Mouse (Mus musculus) ES-E14 (cell line): ENCODE measurements at regions not wholly inside any gene's neighbourhood (a gene's known extent, or its start where the extent isn't known, plus 50 kb on each side); places are given as distances from the start of the nearest gene placed in this dataset.
"Not testable (repeated sequence)": the region's sequence is repeated elsewhere in the genome, so short reads cannot be mapped to it uniquely, and the experiment has no call there.

Experiments used
- DNase-seq: peaks from one replicate; pipeline ENCODE4 v3.0.0-alpha.2; 2013; ENCODE audit warnings: low read depth, low spot score
- H3K27ac ChIP-seq: 2 replicates; pipeline ENCODE4 v1.5.1; 2012; ENCODE audit warnings: low read depth, mild to moderate bottlenecking, low read length, moderate library complexity, mixed read lengths; ENCODE audit not compliant: poor library complexity, insufficient read depth, severe bottlenecking
- H3K36me3 ChIP-seq: 2 replicates; pipeline ENCODE4 v1.6.1; 2012; ENCODE audit warnings: mild to moderate bottlenecking, low read length, moderate library complexity, mixed read lengths; ENCODE audit not compliant: control insufficient read depth, poor library complexity, insufficient read depth, severe bottlenecking
- H3K4me1 ChIP-seq, 2 experiments: fragments of 150-350 bp in 1 of 2; sonication (generic) in 1 of 2; 2 replicates each; pipeline ENCODE4 v1.6.1; 2012; ENCODE audit warnings: low read length in 2 of 2, mild to moderate bottlenecking in 1 of 2, mixed read lengths in 1 of 2; ENCODE audit not compliant: control insufficient read depth in 2 of 2, insufficient read depth in 2 of 2, poor library complexity in 1 of 2
- H3K4me3 ChIP-seq, 2 experiments: fragments of 150-350 bp in 1 of 2; sonication (generic) in 1 of 2; 2 replicates each; pipeline ENCODE4 v1.5.1; 2012; ENCODE audit warnings: low read length in 2 of 2, low read depth in 1 of 2, mild to moderate bottlenecking in 1 of 2, mixed read lengths in 1 of 2; ENCODE audit not compliant: insufficient read depth in 1 of 2, poor library complexity in 1 of 2, severe bottlenecking in 1 of 2
- H3K9ac ChIP-seq: 2 replicates; pipeline ENCODE4 v1.6.1; 2012; ENCODE audit warnings: low read depth, mild to moderate bottlenecking, low read length, mixed read lengths; ENCODE audit not compliant: poor library complexity, insufficient read depth, severe bottlenecking
- H3K9me3 ChIP-seq: fragments of 150-350 bp; sonication (generic); 2 replicates; pipeline ENCODE4 v1.6.1; 2012; ENCODE audit warnings: low read depth, mild to moderate bottlenecking, low read length; ENCODE audit not compliant: control insufficient read depth, insufficient read depth
- CHD2 ChIP-seq: IDR thresholded peaks from 2 replicates; pipeline ENCODE4 v1.6.1; 2014; ENCODE audit warnings: mild to moderate bottlenecking, low read depth, low read length, inconsistent platforms
- HCFC1 ChIP-seq: IDR thresholded peaks from 2 replicates; pipeline ENCODE4 v1.6.1; 2012; ENCODE audit warnings: low read length, inconsistent platforms, borderline replicate concordance; ENCODE audit not compliant: insufficient read depth
- MAFK ChIP-seq: IDR thresholded peaks from 2 replicates; pipeline ENCODE4 v1.6.1; 2014; ENCODE audit warnings: mild to moderate bottlenecking, low read depth, low read length, inconsistent platforms; ENCODE audit not compliant: insufficient read depth
- ZC3H11A ChIP-seq: IDR thresholded peaks from 2 replicates; pipeline ENCODE4 v1.6.1; 2012; ENCODE audit warnings: low read depth, mild to moderate bottlenecking, inconsistent platforms, low read length, borderline replicate concordance
- ZNF384 ChIP-seq: IDR thresholded peaks from 2 replicates; pipeline ENCODE4 v1.6.1; 2012; ENCODE audit warnings: low read depth, low read length, inconsistent platforms
- in situ Hi-C, 2 experiments: fragments of 600-800 bp; cut with MboI; formaldehyde crosslinking; loops; one replicate each; pipeline ENCODE4 v1.15.1; 2025; ENCODE audit warnings: low sequenced_read_pairs in 2 of 2, inconsistent platforms in 1 of 2; ENCODE audit not compliant: unreplicated experiment in 2 of 2

DNA sequence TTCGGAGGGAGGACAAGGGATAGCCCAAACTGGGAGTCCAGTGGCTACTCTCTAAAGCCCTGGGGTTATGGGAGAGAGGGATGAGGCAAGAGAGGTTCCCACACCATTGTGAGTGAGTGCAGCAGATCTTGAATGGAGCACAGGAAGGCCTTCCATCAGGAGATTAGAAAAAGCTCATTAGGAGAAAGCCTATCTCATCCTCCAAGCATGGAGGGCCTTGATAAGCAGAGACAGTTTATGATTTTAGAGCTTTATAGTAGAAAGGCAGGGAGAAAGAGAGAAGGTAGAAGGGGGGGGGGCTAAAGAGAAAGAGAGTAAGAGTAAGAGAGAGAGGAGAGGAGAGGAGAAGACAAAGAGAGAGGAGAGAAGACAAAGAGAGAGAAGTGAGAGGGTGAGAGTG is 282.0 kb upstream of the Cenpq start:
- in situ Hi-C loops, result no loop called here
- Histone ChIP-seq H3K9ac (no peak overlapping the region), H3K4me3 (no peak overlapping the region), H3K4me1 (no peaks in the 10 kb centered on the region), H3K36me3 (no peaks in the 10 kb centered on the region), H3K27ac (no peak overlapping the region), H3K9me3 (no peaks in the 10 kb centered on the region)
- no peak for DNase-seq
- TF ChIP-seq CHD2, result no peak
- TF ChIP-seq HCFC1, result no peak
- no peak for TF ChIP-seq MAFK
- no peak for TF ChIP-seq ZNF384

DNA sequence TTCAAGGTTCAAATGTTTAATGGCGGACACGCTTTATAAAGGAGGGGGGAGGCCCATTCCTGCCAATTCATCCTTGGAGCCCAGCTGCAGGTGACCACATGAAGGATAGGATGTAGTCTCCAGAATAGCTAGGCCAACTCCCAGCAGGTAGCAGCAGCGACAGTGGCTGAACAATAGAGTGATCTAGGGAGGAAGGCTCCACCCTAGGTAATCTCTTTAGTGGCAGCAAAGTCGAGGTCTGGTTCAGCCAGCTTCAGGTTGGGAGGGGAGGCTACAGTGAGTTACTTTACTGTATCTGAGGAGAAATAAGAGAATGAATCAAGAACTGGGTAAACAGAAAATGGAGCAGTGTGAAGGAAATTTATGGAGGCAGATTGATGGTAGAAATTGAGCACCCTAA is 264.6 kb upstream of the Cenpq start:
- Histone ChIP-seq H3K27ac (0 out of 2 replicates have a peak overlapping the region, but pooled peaks have one; percentile 31), H3K4me1 (peaks cover 0 to 10% of the 10 kb centered on the region in 2 experiments; a peak in 1 of 4 replicates)
- H3K36me3 ChIP-seq, H3K9ac ChIP-seq, H3K4me3 ChIP-seq, DNase-seq, H3K9me3 ChIP-seq, in situ Hi-C loops: not testable (repeated sequence)

DNA sequence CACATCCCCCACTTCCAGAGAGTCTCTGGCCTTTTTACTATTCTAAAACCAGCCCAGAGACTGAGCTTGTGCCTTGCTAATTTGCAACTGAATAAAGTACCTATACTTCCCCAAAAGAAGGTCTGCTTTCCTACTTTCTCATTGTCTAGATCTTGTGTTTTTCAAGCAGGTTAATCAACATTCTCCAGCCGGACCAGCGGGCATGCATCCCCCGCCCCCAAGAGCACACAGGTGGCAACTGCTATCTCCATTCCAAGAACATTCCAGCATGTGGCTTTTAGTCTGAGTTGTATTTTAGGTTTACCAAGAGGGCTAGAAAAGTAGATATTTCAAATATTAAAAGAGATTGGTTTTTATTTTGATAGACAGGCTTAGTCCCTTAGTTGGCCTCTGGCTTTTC is 255.5 kb upstream of the Cenpq start:
- DNase-seq, H3K27ac ChIP-seq, H3K4me1 ChIP-seq, H3K9ac ChIP-seq, H3K4me3 ChIP-seq, H3K36me3 ChIP-seq, in situ Hi-C loops, H3K9me3 ChIP-seq: not testable (repeated sequence)

DNA sequence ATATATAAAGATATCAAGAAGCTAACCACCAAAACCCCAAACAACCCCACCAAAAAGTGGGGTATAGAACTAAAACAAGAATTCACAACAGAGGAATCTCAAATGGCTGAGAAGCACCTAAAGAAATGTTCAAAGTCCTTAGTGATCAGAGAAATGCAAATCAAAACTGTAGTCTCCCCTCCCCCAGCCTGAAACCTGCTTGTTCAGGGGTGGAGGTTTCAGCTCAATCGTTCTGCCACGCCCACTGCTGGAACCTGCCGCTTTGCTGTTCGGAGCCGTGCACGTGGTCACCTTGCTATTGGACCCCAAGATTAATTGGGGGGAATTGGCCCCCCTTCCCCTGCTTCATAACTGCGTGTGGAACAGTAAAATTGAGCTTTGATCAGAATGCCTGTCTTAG is 251.8 kb upstream of the Cenpq start:
- DNase-seq, H3K4me3 ChIP-seq, H3K9me3 ChIP-seq, H3K36me3 ChIP-seq, H3K4me1 ChIP-seq, H3K27ac ChIP-seq, H3K9ac ChIP-seq, in situ Hi-C loops: not testable (repeated sequence)

- DNase-seq, result peak; percentile 20
- no peak overlapping the region for H3K4me3 ChIP-seq
- no peak overlapping the region for H3K27ac ChIP-seq
- H3K36me3 ChIP-seq, result no peaks in the 10 kb centered on the region
- TF ChIP-seq ZC3H11A (no peak), MAFK (no peak), ZNF384 (no peak), CHD2 (no peak), HCFC1 (no peak)
- in situ Hi-C loops, result no loop called here
- peaks cover 0 to 4% of the 10 kb centered on the region in 2 experiments; a peak in 1 of 4 replicates for H3K4me1 ChIP-seq
- H3K9ac ChIP-seq, result no peak overlapping the region
- H3K9me3 ChIP-seq, result no peaks in the 10 kb centered on the region
Observed at GRCm38 (mm10) chr17:41184751-41185150, 249.9 kb upstream of the Cenpq start.
